In genomic region chr2:80612286-80612685, GRCm38 (mm10) we compare ENCODE assay signal across 19 mouse cellular contexts. TPM values are rescaled to one million over a fixed set of nuclear protein-coding genes. Genes with fewer than 3 reads are reported as not detected.
DNase-seq lines count a peak whose midpoint lies in the region; ATAC-seq lines count a peak whose summit lies in the region.
"Had no signal": no experiment of that assay in that cellular context is flagged by ENCODE, and none has a peak within 500 bp of the region (broad histone marks: within the 10 kb centered on the region; RNA-seq: fewer than 3 reads in every experiment).

No protein-coding gene starts in this region.

- no peaks in the 10 kb centered on the region for H3K4me1 ChIP-seq in forebrain, embryonic 14.5 days (ENCODE audit: control insufficient read depth, insufficient read depth, low read length)
- H3K4me1 ChIP-seq in forebrain, embryonic 10.5 days: peaks cover 5% of the 10 kb centered on the region
- H3K4me1 ChIP-seq: embryonic facial prominence, embryonic 12.5 days; forebrain, embryonic 12.5 days; heart, embryonic 12.5 days had no signal

- H3K9ac ChIP-seq in forebrain, embryonic 14.5 days (ENCODE audit: low read length): no peak overlapping the region
- H3K9ac ChIP-seq: embryonic facial prominence, embryonic 12.5 days; forebrain, embryonic 12.5 days; forebrain, postnatal 0 days; heart, embryonic 12.5 days had no signal

- peak; percentile 64 for DNase-seq in forebrain, embryonic 14.5 days (ENCODE audit: low spot score)
- no peak for DNase-seq in forebrain, embryonic 10.5 days (ENCODE audit: extremely low spot score, low spot score)
- peak; percentile 41 to 43 for DNase-seq in layer of hippocampus, adult 8-10 months (ENCODE audit: low spot score in 2 of 2)
- no peak for DNase-seq in layer of hippocampus, adult 11-12 months (ENCODE audit: low spot score)
- peak; percentile 6 for DNase-seq in retina, postnatal 1 day
- no peak for DNase-seq in retina, embryonic 14.5 days (ENCODE audit: low spot score)
- DNase-seq in layer of hippocampus, adult 9-11 months: peak; percentile 48
- DNase-seq in kidney, postnatal 25 days: no peak
- DNase-seq: adrenal gland, adult 2 months; adrenal gland, postnatal 25 days; cerebellum, adult 11 months; gastrocnemius, postnatal 14 days; heart, postnatal 36 days had no signal

- no peak overlapping the region for H3K4me3 ChIP-seq in forebrain, embryonic 14.5 days (ENCODE audit: low read depth, low read length)
- H3K4me3 ChIP-seq in forebrain, embryonic 10.5 days: no peak overlapping the region
- H3K4me3 ChIP-seq: embryonic facial prominence, embryonic 12.5 days; forebrain, embryonic 12.5 days; heart, embryonic 12.5 days had no signal

- no peak overlapping the region for H3K27ac ChIP-seq in forebrain, embryonic 14.5 days (ENCODE audit: low read depth, low read length)
- H3K27ac ChIP-seq in forebrain, embryonic 10.5 days: no peak overlapping the region
- H3K27ac ChIP-seq: embryonic facial prominence, embryonic 12.5 days; forebrain, embryonic 12.5 days had no signal

- no peak overlapping the region for H3K4me2 ChIP-seq in forebrain, embryonic 14.5 days (ENCODE audit: low read length)
- H3K4me2 ChIP-seq: embryonic facial prominence, embryonic 12.5 days; forebrain, embryonic 12.5 days; heart, embryonic 12.5 days had no signal

- 69% methylated on average over 1 of the region's 1 CpGs for WGBS in forebrain, embryonic 14.5 days
- WGBS in forebrain, embryonic 10.5 days: 80% methylated on average over 1 of the region's 1 CpGs

- H3K27me3 ChIP-seq in forebrain, embryonic 14.5 days (replicated peaks; ENCODE audit: control insufficient read depth, insufficient read depth, low read length): no peaks in the 10 kb centered on the region
- no peaks in the 10 kb centered on the region for H3K27me3 ChIP-seq in forebrain, embryonic 10.5 days (ENCODE audit: poor library complexity, severe bottlenecking)
- H3K27me3 ChIP-seq: CH12.LX; embryonic facial prominence, embryonic 12.5 days; forebrain, embryonic 12.5 days; heart, embryonic 12.5 days had no signal

- H3K36me3 ChIP-seq in forebrain, embryonic 14.5 days (ENCODE audit: control insufficient read depth, insufficient read depth, low read length): no peaks in the 10 kb centered on the region
- no peaks in the 10 kb centered on the region for H3K36me3 ChIP-seq in forebrain, embryonic 10.5 days (replicated peaks)
- H3K36me3 ChIP-seq: embryonic facial prominence, embryonic 12.5 days; forebrain, embryonic 12.5 days; heart, embryonic 12.5 days had no signal

- H3K9me3 ChIP-seq in forebrain, embryonic 14.5 days (replicated peaks; ENCODE audit: control insufficient read depth, low read length): no peaks in the 10 kb centered on the region
- no peaks in the 10 kb centered on the region for H3K9me3 ChIP-seq in forebrain, embryonic 10.5 days
- H3K9me3 ChIP-seq: embryonic facial prominence, embryonic 12.5 days; forebrain, embryonic 12.5 days; heart, embryonic 12.5 days had no signal

- ATAC-seq in forebrain, embryonic 14.5 days: no peak
- ATAC-seq: forebrain, postnatal 0 days; hindbrain, embryonic 16.5 days had no signal

RNA-seq across cellular contexts. Expression of gene Dusp19, which starts 4.6 kb away (rescaled TPM):
- 18.8 and 19.7 TPM in 2 replicates for polyA plus RNA-seq in forebrain, embryonic 14.5 days (2014; fragmentation: Nextera tagmentation; extraction: Ambion mirVana)
- 15.0 and 15.5 TPM in 2 replicates for polyA plus RNA-seq in forebrain, embryonic 10.5 days (2016; fragmentation: Nextera tagmentation; extraction: Ambion mirVana)
- total RNA-seq in layer of hippocampus, adult 8-10 months (2022): 10 to 100 TPM; 23.2 to 30.7 (median 26.7) TPM

RNA-seq across cellular contexts. Expression of gene Nup35, which starts 4.8 kb away (rescaled TPM):
- 66.1 and 66.6 TPM in 2 replicates for polyA plus RNA-seq in forebrain, embryonic 14.5 days (2014; fragmentation: Nextera tagmentation; extraction: Ambion mirVana)
- polyA plus RNA-seq in forebrain, embryonic 10.5 days (2016; fragmentation: Nextera tagmentation; extraction: Ambion mirVana): 68.4 and 69.2 TPM in 2 replicates
- total RNA-seq in layer of hippocampus, adult 8-10 months (2022): 10 to 100 TPM; 15.0 to 22.8 (median 19.2) TPM

RNA-seq across cellular contexts. Expression of gene Nckap1, which starts 31.1 kb away (rescaled TPM):
- polyA plus RNA-seq in forebrain, embryonic 14.5 days (2014; fragmentation: Nextera tagmentation; extraction: Ambion mirVana): 71.3 and 76.9 TPM in 2 replicates
- polyA plus RNA-seq in forebrain, embryonic 10.5 days (2016; fragmentation: Nextera tagmentation; extraction: Ambion mirVana): 55.1 and 60.6 TPM in 2 replicates
- total RNA-seq in layer of hippocampus, adult 8-10 months (2022): 100 to 1,000 TPM; 456 to 567 (median 512) TPM

Comparison
In these comparisons a context has a peak if more than half of its experiments do, and no peak if none do; other contexts are left out.
1. DNase-seq: peak in forebrain, embryonic 14.5 days (single experiment), layer of hippocampus, adult 8-10 months (2 of 2), retina, postnatal 1 day (single experiment) and layer of hippocampus, adult 9-11 months (single experiment); none in forebrain, embryonic 10.5 days (single experiment), layer of hippocampus, adult 11-12 months (single experiment), retina, embryonic 14.5 days (single experiment) and kidney, postnatal 25 days (0 of 2).